Mouse (Mus musculus): Measurements from ENCODE around the gene Slc28a1.
"Not testable (repeated sequence)": the region's sequence is repeated elsewhere in the genome, so short reads cannot be mapped to it uniquely, and the experiment has no call there.

The Slc28a1 gene

DNA sequence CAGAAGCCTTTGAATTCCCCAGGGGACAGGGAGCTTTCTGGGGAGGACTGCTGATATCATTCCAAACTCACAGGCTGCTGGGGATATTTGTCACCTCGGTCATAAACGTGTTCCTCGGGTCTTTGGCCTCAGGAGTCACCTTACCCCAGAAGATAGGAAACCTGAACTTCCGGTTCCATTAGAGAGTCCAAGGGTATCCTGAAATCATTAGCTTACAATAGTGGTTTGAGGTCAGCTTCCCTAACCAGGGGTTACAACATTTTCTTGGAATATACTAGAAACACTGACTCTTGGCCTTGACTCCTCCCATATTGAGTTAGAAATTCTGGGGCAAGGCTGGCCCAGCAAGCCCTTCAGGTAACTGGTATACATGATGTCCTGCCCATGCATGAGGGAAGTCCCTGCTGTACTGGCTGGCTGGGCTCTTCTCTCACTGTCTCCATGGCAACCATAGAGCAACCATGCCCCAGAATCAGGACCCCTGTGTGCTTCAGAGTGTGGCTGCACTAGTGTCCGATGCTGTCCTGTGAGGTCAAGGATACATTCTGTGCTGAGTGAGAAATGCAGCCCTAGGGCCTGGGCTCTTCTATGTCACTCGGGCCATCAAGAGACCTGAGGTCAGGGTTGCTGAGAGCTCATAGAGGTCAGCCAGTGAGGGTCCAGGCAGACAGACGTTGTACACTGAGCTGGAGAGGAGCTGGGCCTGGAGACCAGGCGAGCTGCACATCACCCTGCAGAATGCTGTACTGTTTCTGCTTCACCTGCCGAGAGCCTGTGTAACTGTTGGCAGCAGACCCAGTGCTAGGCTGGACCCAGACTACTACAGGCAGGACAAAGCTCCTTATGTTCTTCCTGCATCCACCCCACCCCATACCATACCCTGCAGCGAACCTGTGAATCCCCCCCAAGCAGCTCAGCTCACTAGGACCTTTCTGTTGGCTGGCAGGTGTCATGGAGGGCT, 10.9 kb downstream of the Slc28a1 start:
- DNase-seq (ENCODE audit: low spot score in 2 of 2), result no peak

DNA sequence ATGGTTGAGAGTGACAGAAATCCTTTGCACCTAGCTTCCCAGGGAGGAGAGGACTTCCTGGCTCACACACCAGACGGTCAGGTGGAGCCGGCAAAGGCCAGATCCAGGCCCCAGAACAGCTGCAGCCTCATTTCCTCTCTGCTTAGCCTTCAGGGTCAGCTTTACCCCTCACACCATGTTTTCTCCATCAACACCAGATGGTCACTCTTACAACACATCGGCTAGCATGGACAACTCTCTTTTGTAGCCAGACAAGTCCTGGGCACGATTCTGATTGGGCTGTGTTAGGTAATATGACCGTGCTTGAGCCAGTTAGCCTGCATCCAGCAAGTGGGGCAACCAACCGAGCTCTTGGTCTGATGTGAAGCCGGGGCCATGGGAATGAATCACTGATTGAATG, 17.3 kb downstream of the Slc28a1 start:
- no peak for DNase-seq (ENCODE audit: low spot score in 2 of 2)

DNA sequence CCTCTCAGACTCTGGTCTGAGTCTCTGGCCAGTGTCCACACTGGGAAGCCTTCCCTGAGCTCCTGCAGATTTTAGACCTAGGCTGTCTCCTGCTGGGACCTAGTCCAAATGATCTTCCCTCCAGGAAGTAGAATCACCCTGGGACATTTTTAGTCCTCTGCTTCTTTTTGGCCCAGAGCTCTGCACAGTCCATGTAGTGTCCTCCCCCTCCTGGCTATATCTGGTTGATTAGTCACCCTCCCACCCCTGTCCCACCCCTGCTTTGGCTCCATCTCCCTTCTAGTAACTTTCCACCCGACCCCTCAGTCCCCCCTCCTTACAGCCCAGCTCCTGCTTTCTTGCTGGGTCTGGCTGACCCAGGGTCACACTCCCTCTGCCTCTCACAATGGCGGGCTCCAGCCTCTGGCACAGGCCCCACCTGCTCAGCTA, 18.3 kb downstream of the Slc28a1 start:
- DNase-seq (ENCODE audit: low spot score in 2 of 2), result no peak

- no peak for DNase-seq (ENCODE audit: low spot score in 2 of 2)
These were observed 18.8 kb downstream of the Slc28a1 start for GRCm38 (mm10) chr7:81133416-81133815.

DNA sequence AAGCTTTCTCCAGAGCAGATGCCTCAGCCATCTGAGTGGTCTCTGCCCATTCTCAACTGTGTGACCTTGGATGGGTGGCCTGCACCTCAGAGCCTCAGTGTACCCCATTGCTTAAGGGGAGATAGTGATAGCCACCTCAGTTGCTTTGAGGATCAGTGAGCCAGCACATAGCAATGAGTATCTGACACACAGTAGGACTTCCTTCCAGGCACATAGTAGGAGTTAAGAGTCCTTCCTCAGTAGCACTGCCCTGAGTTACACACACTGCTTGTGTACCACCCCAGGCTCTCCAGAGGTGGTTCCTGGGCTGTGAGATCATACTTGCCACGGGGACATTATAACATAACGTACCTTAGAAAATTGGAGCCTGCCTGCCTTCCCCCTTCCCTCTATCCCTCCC, 19.3 kb downstream of the Slc28a1 start:
- DNase-seq (ENCODE audit: low spot score in 2 of 2), result no peak

GRCm38 (mm10) chr7:81134614-81135067, 20.0 kb downstream of the Slc28a1 start:
- DNase-seq (ENCODE audit: low spot score in 2 of 2), result peak; percentile 13 to 38

- DNase-seq (ENCODE audit: low spot score in 2 of 2), result no peak
These were observed 22.7 kb downstream of the Slc28a1 start for GRCm38 (mm10) chr7:81137292-81137691.

- DNase-seq (ENCODE audit: low spot score in 2 of 2), result no peak
These were observed 24.5 kb downstream of the Slc28a1 start for GRCm38 (mm10) chr7:81139100-81139499.

GRCm38 (mm10) chr7:81139671-81140404, 25.2 kb downstream of the Slc28a1 start:
- DNase-seq (ENCODE audit: low spot score in 2 of 2), result no peak

GRCm38 (mm10) chr7:81141541-81141940, 26.9 kb downstream of the Slc28a1 start:
- no peak for DNase-seq (ENCODE audit: low spot score in 2 of 2)

DNA sequence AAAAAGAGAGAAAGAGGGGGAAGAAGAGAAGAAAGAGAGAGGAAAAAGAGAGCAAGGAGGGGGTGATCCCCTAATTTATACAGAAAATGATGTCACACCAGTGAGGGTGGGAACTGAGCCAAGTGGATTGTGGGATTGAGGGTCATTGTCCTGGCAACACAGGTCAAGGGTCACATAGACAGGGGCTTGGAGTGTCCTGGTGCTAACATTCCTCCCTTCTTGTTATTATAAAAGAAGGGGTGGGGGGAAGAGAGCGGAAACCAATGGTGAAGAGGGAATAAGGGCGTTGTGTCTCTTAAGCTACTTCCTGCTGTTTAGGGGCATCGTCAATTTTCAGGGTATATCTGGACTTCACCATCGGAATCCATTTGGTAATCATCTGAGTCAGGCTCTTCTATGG, 28.5 kb downstream of the Slc28a1 start:
- not testable (repeated sequence) for DNase-seq (ENCODE audit: low spot score in 2 of 2)

DNA sequence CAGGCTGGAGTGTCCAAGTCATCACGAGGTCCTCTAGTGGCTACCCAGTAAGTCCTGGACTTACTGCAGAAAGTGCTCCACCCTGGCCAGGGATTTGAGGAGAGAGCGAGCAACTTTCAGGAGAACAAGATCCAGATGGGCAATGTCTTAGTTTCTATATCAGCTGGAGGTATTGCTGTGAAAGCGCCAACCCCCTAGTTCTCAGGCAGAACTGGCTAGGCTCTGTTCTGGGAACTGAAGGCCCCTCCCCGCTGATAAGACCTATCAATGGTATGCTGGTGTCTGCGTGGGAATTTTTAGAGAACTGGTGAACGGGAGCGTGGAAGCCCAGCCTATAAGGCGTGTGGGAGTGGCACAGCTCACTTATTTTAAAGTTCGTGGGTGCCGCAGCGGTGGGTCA, 35.2 kb downstream of the Slc28a1 start:
- no peak for DNase-seq (ENCODE audit: low spot score in 2 of 2)

DNA sequence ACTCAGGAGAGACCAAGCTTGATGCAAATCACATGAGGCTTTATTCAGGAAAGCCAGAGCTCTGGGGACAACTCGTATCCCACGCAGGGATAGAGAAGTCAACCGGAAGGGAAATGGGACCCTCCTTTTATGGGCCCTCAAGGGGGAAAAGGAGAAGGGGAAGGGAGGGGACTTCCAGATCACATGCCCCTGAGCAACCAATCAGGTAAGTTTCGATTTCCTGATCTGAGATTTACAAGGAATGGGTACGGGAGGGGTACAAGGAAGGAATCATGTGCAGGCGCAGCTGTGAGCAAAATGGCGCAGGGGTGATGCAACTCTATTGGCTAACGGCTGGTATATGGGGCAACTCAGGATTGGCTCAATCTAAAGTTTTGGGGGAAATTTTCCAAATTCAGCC, 36.6 kb downstream of the Slc28a1 start:
- DNase-seq (ENCODE audit: low spot score in 2 of 2), result no peak

GRCm38 (mm10) chr7:81152306-81152705, 37.7 kb downstream of the Slc28a1 start:
- no peak for DNase-seq (ENCODE audit: low spot score in 2 of 2)

- no peak for DNase-seq (ENCODE audit: low spot score in 2 of 2)
These were observed 38.2 kb downstream of the Slc28a1 start for GRCm38 (mm10) chr7:81152826-81153225.

- no peak for DNase-seq (ENCODE audit: low spot score in 2 of 2)
These were observed 38.7 kb downstream of the Slc28a1 start for GRCm38 (mm10) chr7:81153327-81153726.

DNA sequence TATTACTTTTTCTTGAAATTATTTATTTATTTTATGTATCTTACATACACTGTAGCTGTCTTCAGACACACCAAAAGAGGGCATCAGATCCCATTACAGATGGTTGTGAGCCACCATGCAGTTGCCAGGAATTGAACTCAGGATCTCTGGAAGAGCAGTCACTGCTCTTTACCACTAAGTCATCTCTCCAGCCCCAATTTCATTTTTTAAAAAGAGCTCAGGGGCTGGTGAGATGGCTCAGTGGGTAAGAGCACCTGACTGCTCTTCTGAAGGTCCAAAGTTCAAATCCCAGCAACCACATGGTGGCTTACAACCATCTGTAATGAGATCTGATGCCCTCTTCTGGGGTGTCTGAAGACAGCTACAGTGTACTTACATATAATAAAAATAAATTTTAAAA, 39.6 kb downstream of the Slc28a1 start:
- not testable (repeated sequence) for DNase-seq (ENCODE audit: low spot score in 2 of 2)

GRCm38 (mm10) chr7:81154960-81155359, 40.4 kb downstream of the Slc28a1 start:
- DNase-seq (ENCODE audit: low spot score in 2 of 2), result peak; percentile 19 to 37

- DNase-seq (ENCODE audit: low spot score in 2 of 2), result no peak
These were observed 44.3 kb downstream of the Slc28a1 start for GRCm38 (mm10) chr7:81158933-81159332.

DNA sequence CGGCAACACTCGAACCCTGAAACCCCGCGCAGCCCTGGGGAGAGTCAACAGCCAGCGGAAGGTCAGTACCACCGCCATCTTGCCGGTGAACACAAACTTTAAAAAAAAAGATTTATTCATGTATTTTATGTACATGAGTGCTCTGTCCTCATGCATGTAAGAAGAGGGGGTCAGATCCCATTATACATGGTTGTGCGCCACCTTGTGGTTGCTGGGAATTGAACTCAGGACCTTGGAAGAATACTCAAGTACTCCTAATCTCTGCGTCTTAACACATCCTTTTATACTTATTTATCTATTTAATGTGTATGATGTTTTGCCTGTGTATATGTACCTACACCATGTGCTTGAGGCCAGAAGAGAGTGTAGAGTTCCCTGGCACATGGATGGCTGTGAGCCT, 47.1 kb downstream of the Slc28a1 start:
- no peak for DNase-seq (ENCODE audit: low spot score in 2 of 2)

DNA sequence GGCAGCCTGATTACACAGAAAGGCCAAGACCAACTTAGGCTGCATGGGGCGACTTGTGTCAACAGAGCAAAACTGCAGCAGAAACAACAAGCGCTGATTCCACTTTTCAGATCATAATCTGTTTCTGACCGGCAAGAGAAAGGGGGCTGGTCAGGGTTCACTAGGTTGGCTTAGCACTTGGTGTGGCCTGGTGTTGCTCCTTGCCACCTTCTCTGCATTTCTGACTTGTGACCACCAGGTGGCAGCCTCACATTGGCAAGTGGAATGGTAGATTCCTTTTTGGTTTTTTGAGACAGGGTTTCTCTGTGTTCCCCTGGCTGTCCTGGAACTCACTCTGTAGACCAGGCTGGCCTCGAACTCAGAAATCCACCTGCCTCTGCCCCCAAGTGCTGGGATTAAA, 47.7 kb downstream of the Slc28a1 start:
- DNase-seq (ENCODE audit: low spot score in 2 of 2), result peak; percentile 69 to 71

GRCm38 (mm10) chr7:81164411-81164810, 49.8 kb downstream of the Slc28a1 start:
- no peak for DNase-seq (ENCODE audit: low spot score in 2 of 2)

GRCm38 (mm10) chr7:81167124-81167523, 52.5 kb downstream of the Slc28a1 start:
- DNase-seq (ENCODE audit: low spot score in 2 of 2), result no peak
